Mouse (Mus musculus) megakaryocyte-erythroid progenitor cell, adult 5-6 weeks (primary cell): ENCODE measurements at regions not wholly inside any gene's neighbourhood (a gene's known extent, or its start where the extent isn't known, plus 50 kb on each side); places are given as distances from the start of the nearest gene placed in this dataset.

ENCODE experiments used
- ATAC-seq: replicated peaks from 2 replicates; pipeline ENCODE4 v1.8.0; 2016; ENCODE audit warnings: mild to moderate bottlenecking, inconsistent platforms; ENCODE audit not compliant: severe bottlenecking, poor library complexity, low FRiP score, low TSS enrichment

- ATAC-seq: no peak
Observed at GRCm38 (mm10) chr1:90335001-90335747, 131.4 kb downstream of the Ackr3 start.

DNA sequence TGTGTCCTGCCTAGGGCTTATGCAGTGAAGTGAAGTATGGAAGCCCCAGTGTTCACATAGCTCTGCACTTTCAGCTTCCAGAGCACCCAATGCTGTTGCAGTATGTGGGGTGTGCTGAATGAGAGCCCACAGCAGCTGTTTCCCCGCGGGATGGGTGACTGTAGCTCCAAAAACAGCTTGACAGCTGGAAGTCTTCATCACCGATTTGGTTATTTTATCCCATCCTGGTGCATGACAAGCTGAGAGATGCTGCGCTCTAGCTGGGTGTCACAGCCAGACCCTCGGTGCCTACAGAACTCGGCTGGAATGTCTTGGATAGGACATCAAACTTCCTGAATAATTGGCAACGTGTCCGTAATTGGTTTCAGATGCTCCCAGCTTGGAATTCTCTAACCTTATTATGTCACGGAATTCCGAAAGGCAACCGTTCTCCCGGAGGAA, 134.1 kb downstream of the Ackr3 start:
- ATAC-seq: no peak

GRCm38 (mm10) chr1:90342346-90342745, 138.6 kb downstream of the Ackr3 start:
- ATAC-seq: no peak

GRCm38 (mm10) chr1:90343492-90343891, 139.7 kb downstream of the Ackr3 start:
- no peak for ATAC-seq

GRCm38 (mm10) chr1:90347032-90347431, 143.3 kb downstream of the Ackr3 start:
- no peak for ATAC-seq

DNA sequence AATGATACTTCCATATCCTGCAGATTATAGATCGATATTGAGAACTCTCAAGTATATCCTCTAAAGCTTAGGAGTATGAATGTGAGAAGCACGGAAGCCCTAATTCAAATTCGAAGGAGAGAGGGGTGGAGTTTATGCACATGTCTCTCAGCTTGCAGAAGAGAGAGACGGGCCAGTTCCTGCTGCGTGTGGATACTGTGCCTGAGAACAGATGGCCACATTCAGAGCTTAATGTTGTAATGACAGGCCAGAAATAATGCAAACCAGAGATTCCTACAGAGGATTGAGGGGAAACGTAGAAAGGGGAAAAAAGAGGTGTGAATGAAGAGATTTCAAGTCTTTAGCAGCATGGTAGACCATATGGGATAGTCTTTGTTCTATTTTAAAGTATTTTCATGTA, 145.8 kb downstream of the Ackr3 start:
- no peak for ATAC-seq

- no peak for ATAC-seq
Observed at GRCm38 (mm10) chr1:90353325-90353724, 149.5 kb downstream of the Ackr3 start.

DNA sequence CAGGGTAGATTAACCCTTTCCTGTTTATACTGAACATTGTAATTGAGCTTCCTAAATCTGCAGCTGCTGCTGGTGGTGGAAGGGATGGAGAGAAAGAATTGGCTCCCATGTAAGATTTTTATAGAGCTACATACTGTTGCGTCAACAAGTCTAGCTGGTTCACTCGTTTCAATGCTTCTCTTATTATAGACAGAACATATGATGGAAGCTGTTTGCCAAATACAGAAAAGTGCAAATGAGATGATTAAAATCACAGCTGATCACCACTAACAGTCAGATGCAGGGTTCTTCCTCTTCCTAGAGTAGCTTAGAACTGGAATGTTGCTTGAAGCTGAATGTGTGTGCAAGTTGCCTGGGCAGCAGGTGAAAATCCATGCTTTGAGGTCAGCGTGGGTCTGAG, 152.8 kb downstream of the Ackr3 start:
- ATAC-seq: no peak

DNA sequence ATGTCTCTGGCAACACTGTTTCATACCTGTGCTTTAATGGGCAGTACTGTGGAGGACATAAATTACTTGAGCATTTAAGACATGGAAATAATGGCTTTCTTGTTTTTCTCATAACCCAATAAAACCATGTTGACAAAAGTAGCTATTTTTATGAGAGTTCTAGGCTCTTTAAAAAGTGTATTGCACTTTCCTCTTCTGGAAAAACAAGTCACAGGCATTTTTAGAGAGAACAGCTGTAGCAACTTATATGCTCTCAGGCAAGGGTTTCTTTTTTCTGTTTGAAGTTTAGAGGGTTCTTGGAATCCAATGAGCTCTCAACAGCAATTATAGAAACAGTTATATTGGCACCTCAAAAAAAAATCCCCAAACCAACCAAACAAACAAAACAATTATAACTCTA, 153.6 kb downstream of the Ackr3 start:
- no peak for ATAC-seq

DNA sequence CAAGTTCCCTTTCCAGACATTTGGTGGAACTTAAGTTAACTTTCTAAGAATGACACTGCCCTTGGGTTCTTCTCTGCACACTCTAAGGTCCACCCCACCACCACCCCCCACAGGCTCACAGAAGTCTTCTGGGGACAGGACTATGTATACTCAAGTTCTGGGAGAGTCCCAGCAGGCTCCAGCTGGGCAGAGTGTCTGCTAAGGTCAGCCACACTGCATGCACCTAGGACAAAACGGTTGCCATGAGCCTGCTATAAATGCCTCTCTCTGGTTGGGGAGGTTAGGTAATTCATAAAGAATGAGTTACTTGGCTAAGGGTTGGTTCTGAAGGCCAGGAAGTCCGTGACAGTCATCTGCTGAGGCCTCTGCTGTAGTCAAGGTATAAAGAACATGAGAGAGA, 155.2 kb downstream of the Ackr3 start:
- ATAC-seq: no peak

DNA sequence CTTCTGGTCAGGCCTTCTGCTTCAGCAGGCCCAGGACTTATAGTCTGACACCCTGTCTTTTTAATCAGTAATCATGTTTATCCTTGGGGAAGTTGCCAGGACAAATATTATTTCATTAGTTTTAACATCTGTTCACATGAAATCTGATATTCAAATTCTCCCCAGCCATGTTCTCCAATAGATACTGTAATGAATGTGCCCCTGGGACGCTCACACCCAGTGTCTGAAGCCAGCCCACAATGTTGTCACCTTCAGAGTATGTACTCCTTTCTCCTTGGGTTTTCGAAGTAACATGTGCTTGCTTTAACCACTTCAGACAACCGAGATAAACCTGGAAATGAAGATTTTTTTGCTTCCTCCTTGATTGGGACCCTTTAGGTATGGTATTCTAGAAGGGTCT, 156.3 kb downstream of the Ackr3 start:
- ATAC-seq: no peak

- ATAC-seq: no peak
Observed at GRCm38 (mm10) chr1:90364444-90364843, 160.7 kb downstream of the Ackr3 start.

- no peak for ATAC-seq
Observed at GRCm38 (mm10) chr1:90368581-90368980, 164.8 kb downstream of the Ackr3 start.

DNA sequence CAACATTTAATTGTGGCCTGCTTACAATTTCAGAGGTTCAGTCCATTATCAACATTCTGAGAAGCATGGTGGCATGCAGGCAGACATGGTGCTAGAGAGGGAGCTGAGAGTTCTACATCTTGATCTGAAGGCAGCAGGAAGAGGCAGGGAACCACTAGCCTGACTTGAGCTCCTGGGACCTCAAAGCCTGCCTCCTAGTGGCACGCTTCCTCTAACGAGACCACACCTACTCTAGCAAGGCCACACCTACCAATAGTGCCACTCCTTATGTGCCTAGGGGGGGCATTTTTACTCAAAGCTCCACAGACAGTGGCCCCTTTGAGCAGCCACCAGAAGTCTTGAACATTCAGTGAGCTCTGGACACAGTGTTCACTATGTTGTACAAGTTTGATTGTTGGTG, 165.5 kb downstream of the Ackr3 start:
- no peak for ATAC-seq

- no peak for ATAC-seq
Observed at GRCm38 (mm10) chr1:90370766-90371165, 167.0 kb downstream of the Ackr3 start.

GRCm38 (mm10) chr1:90373001-90373400, 169.2 kb downstream of the Ackr3 start:
- ATAC-seq: no peak

- ATAC-seq: no peak
Observed at GRCm38 (mm10) chr1:90374517-90374916, 170.7 kb downstream of the Ackr3 start.

DNA sequence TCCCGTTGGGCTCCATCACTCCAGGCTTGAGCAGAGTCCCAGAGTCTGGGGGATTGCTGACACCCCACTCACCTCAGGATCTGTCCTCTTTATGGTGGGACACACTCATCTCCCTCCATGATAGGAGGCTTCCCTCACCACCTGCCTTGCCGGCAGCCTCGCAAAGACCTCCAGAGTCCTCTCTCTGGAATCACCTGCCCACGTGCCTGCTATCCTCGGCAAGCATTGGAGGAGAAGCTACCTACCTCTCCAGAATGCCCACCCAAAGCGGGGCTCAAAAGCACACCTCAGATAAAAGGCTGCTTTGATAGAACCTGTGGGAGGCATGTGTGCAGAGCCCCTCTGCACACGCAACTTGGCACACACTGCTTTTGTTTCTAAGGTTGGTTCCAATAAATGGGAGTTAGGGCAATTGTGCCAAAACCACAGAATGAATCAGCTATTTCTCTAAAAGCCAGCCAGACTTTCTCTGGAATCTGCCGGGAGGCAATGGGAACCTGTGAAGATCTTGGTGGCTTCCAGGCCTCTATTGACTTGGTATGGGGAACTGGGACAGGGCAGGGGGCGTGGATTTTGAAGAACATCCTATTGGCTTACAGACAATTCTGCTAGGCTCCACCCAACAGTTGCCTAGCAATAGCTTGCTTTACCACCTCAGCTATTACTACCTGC, 176.4 kb downstream of the Ackr3 start:
- ATAC-seq: no peak

GRCm38 (mm10) chr1:90382941-90383470, 179.2 kb downstream of the Ackr3 start:
- ATAC-seq: no peak

DNA sequence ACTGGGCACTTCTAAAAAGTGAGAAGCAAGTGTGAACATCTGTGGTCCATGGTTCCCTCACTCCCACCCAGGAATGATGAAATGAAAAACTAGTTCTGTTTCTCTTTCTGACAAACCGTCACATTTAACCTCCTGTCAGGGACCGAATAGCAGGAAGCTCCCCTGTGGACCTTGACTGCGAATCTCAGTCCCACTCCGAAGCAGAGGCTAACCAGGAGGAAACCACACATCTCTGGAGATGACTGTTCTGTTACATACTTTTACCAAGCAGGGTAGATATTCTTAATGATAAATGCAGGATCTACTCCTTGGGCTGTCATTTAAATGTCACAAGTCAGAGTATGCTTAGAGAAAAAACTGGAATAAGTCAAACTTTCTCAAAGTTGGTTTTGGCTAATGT, 181.2 kb downstream of the Ackr3 start:
- no peak for ATAC-seq

DNA sequence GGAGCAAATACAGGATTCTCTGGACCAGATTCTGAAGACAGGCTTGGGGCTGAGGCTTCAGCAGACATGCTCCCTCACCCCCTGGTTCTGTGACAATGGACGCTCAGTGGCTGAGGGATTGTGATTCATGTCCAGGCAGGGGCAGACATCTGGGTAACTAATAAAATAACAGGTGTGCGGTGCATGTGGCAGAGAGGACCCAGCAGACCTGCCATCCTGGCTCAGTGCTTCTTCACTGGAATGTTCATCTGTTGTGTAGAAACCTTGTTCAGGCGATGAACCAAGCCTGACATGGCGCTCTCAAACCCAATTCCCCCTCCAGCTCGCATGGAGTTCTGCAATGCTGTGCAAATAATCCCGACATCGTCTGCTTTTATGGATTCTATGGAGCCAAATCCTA, 183.0 kb downstream of the Ackr3 start:
- no peak for ATAC-seq
